Mouse (Mus musculus): ENCODE data around the gene Arpc3. TPM values are rescaled to one million over a fixed set of nuclear protein-coding genes. Genes with fewer than 3 reads are reported as not detected.
"Not testable (repeated sequence)": the region's sequence is repeated elsewhere in the genome, so short reads cannot be mapped to it uniquely, and the experiment has no call there.

Gene Arpc3
- polyA plus RNA-seq, 1 experiment from 2014 or later, result 103 TPM

- 80% methylated on average over 3 of the region's 3 CpGs for WGBS
- no peak overlapping the region for H3K27ac ChIP-seq
These were observed 63.9 kb downstream of the Arpc3 start for GRCm38 (mm10) chr5:122455584-122455983.

GRCm38 (mm10) chr5:122457054-122457453 lies 65.4 kb downstream of the Arpc3 start:
- not testable (repeated sequence) for H3K9ac ChIP-seq; H3K9me3 ChIP-seq (replicated peaks); H3K27me3 ChIP-seq; H3K4me3 ChIP-seq; ATAC-seq (replicated peaks; ENCODE audit: insufficient number of reproducible peaks, insufficient read depth, low FRiP score, low read depth); H3K4me2 ChIP-seq
- WGBS, result 75% methylated on average over 9 of the region's 9 CpGs
- Histone ChIP-seq H3K36me3 (peaks cover 100% of the 10 kb centered on the region), H3K27ac (0 out of 2 replicates have a peak overlapping the region, but pooled peaks have one; percentile 9), H3K4me1 (replicated peaks) (peaks cover 26% of the 10 kb centered on the region)

More at GRCm38 (mm10) chr5:122455584-122455983, 63.9 kb downstream of the Arpc3 start:
- Histone ChIP-seq H3K9ac (no peak overlapping the region), H3K4me3 (no peak overlapping the region), H3K9me3 (replicated peaks) (no peaks in the 10 kb centered on the region), H3K4me2 (no peak overlapping the region), H3K27me3 (no peaks in the 10 kb centered on the region), H3K36me3 (peaks cover 85% of the 10 kb centered on the region), H3K4me1 (replicated peaks) (peaks cover 36% of the 10 kb centered on the region)
- ATAC-seq (replicated peaks; ENCODE audit: insufficient number of reproducible peaks, insufficient read depth, low FRiP score, low read depth), result no peak

- Histone ChIP-seq H3K27me3 (no peaks in the 10 kb centered on the region), H3K4me3 (no peak overlapping the region), H3K4me2 (no peak overlapping the region), H3K36me3 (peaks cover 100% of the 10 kb centered on the region), H3K9ac (no peak overlapping the region), H3K4me1 (replicated peaks) (peaks cover 21% of the 10 kb centered on the region), H3K9me3 (replicated peaks) (no peaks in the 10 kb centered on the region), H3K27ac (0 out of 2 replicates have a peak overlapping the region, but pooled peaks have one; percentile 9)
- WGBS, result 76% methylated on average over 4 of the region's 4 CpGs
- ATAC-seq (replicated peaks; ENCODE audit: insufficient number of reproducible peaks, insufficient read depth, low FRiP score, low read depth), result no peak
These were observed 66.4 kb downstream of the Arpc3 start for GRCm38 (mm10) chr5:122458066-122458465.

- no peak overlapping the region for H3K4me3 ChIP-seq
- H3K9ac ChIP-seq, result no peak overlapping the region
- no peak overlapping the region for H3K4me2 ChIP-seq
- no peak for ATAC-seq (replicated peaks; ENCODE audit: insufficient number of reproducible peaks, insufficient read depth, low FRiP score, low read depth)
- H3K27me3 ChIP-seq, result no peaks in the 10 kb centered on the region
- H3K27ac ChIP-seq, result no peak overlapping the region
- peaks cover 100% of the 10 kb centered on the region for H3K36me3 ChIP-seq
- no peaks in the 10 kb centered on the region for H3K9me3 ChIP-seq (replicated peaks)
- peaks cover 13% of the 10 kb centered on the region for H3K4me1 ChIP-seq (replicated peaks)
- WGBS, result 84% methylated on average over 5 of the region's 5 CpGs
These were observed 67.7 kb downstream of the Arpc3 start for GRCm38 (mm10) chr5:122459335-122459734.

- Histone ChIP-seq H3K27ac (no peak overlapping the region), H3K36me3 (peaks cover 100% of the 10 kb centered on the region), H3K9me3 (replicated peaks) (no peaks in the 10 kb centered on the region), H3K4me3 (no peak overlapping the region), H3K4me2 (no peak overlapping the region), H3K4me1 (replicated peaks) (peaks cover under 1% of the 10 kb centered on the region; the same call in 1 of the 2 replicates), H3K27me3 (no peaks in the 10 kb centered on the region), H3K9ac (no peak overlapping the region)
- 79% methylated on average over 11 of the region's 11 CpGs for WGBS
- ATAC-seq (replicated peaks; ENCODE audit: insufficient number of reproducible peaks, insufficient read depth, low FRiP score, low read depth), result no peak
These were observed 69.0 kb downstream of the Arpc3 start for GRCm38 (mm10) chr5:122460656-122461055.

- Histone ChIP-seq H3K27me3 (no peaks in the 10 kb centered on the region), H3K9ac (no peak overlapping the region), H3K36me3 (peaks cover 100% of the 10 kb centered on the region), H3K4me1 (replicated peaks) (no peaks in the 10 kb centered on the region), H3K4me3 (no peak overlapping the region), H3K27ac (no peak overlapping the region), H3K4me2 (no peak overlapping the region), H3K9me3 (replicated peaks) (no peaks in the 10 kb centered on the region)
- 81% methylated on average over 9 of the region's 9 CpGs for WGBS
- no peak for ATAC-seq (replicated peaks; ENCODE audit: insufficient number of reproducible peaks, insufficient read depth, low FRiP score, low read depth)
These were observed 69.8 kb downstream of the Arpc3 start for GRCm38 (mm10) chr5:122461431-122461830.

Other genes with a start within 250 kb of the Arpc3 start
- 198 and 233 TPM in 2 replicates for gene Ppp1cc, start 233.6 kb upstream of the Arpc3 start, polyA plus RNA-seq (2015; fragmentation: Nextera tagmentation; extraction: Ambion mirVana)
- 2.6 and 4.1 TPM in 2 replicates for gene Hvcn1, start 185.1 kb upstream of the Arpc3 start, polyA plus RNA-seq (2015; fragmentation: Nextera tagmentation; extraction: Ambion mirVana)
- gene Tctn1, start 127.4 kb upstream of the Arpc3 start, polyA plus RNA-seq (2015; fragmentation: Nextera tagmentation; extraction: Ambion mirVana), result 2.5 and 3.3 TPM in 2 replicates
- 11.9 and 12.2 TPM in 2 replicates for gene Pptc7, start 107.5 kb upstream of the Arpc3 start, polyA plus RNA-seq (2015; fragmentation: Nextera tagmentation; extraction: Ambion mirVana)
- 7.2 and 8.0 TPM in 2 replicates for gene Rad9b, start 37.6 kb upstream of the Arpc3 start, polyA plus RNA-seq (2015; fragmentation: Nextera tagmentation; extraction: Ambion mirVana)
- 177 and 206 TPM in 2 replicates for gene Vps29, start 37.5 kb upstream of the Arpc3 start, polyA plus RNA-seq (2015; fragmentation: Nextera tagmentation; extraction: Ambion mirVana)
- 49.4 and 51.7 TPM in 2 replicates for gene Gpn3, start 20.0 kb upstream of the Arpc3 start, polyA plus RNA-seq (2015; fragmentation: Nextera tagmentation; extraction: Ambion mirVana)
- 43.7 and 53.7 TPM in 2 replicates for gene Fam216a, start 19.5 kb upstream of the Arpc3 start, polyA plus RNA-seq (2015; fragmentation: Nextera tagmentation; extraction: Ambion mirVana)
- 30.2 and 38.5 TPM in 2 replicates for gene Anapc7, start 29.8 kb downstream of the Arpc3 start, polyA plus RNA-seq (2015; fragmentation: Nextera tagmentation; extraction: Ambion mirVana)
- 288 and 291 TPM in 2 replicates for gene Atp2a2, start 110.3 kb downstream of the Arpc3 start, polyA plus RNA-seq (2015; fragmentation: Nextera tagmentation; extraction: Ambion mirVana)
- gene Ift81, start 222.6 kb downstream of the Arpc3 start, polyA plus RNA-seq (2015; fragmentation: Nextera tagmentation; extraction: Ambion mirVana), result 30.7 and 39.3 TPM in 2 replicates

Measured in heart, embryonic 15.5 days (tissue).